Mouse (Mus musculus) cerebellum, adult 2 months (tissue): ENCODE measurements around the gene Inpp4b.

Experiments used
- CTCF ChIP-seq: fragments of 200-500 bp; IDR thresholded peaks from 2 replicates; pipeline ENCODE4 v1.5.1; 2011; ENCODE audit warnings: low read depth, mild to moderate bottlenecking, control low read depth, low read length, moderate library complexity, borderline replicate concordance; ENCODE audit not compliant: insufficient read depth
- POLR2A ChIP-seq: fragments of 200-500 bp; IDR thresholded peaks from 2 replicates; pipeline ENCODE4 v1.6.1; 2011; ENCODE audit warnings: low read length, control low read depth, borderline replicate concordance; ENCODE audit not compliant: insufficient read depth

GRCm38 (mm10) chr8:81826406-81826805 lies 484.1 kb downstream of the Inpp4b start:
- TF ChIP-seq POLR2A (no peak), CTCF (no peak)
